Mouse (Mus musculus): ENCODE data around the gene Itgbl1.
A peak's percentile ranks its signal among the peaks of the same experiment; 100 is the strongest.

Gene Itgbl1

GRCm38 (mm10) chr14:123967996-123968395, 308.2 kb downstream of the Itgbl1 start:
- DNase-seq (ENCODE audit: low spot score in 2 of 2): no peak

- peak in 1 of 2 experiments; percentile 40 for DNase-seq (ENCODE audit: low spot score in 2 of 2)
Observed at GRCm38 (mm10) chr14:123990591-123991195, 330.9 kb downstream of the Itgbl1 start.
